Mouse (Mus musculus): ENCODE measurements around the gene Lsamp. TPM values are rescaled to one million over a fixed set of nuclear protein-coding genes. Genes with fewer than 3 reads are reported as not detected.

The Lsamp gene
- polyA plus RNA-seq, 1 experiment from 2014 or later: 0.12 TPM

DNA sequence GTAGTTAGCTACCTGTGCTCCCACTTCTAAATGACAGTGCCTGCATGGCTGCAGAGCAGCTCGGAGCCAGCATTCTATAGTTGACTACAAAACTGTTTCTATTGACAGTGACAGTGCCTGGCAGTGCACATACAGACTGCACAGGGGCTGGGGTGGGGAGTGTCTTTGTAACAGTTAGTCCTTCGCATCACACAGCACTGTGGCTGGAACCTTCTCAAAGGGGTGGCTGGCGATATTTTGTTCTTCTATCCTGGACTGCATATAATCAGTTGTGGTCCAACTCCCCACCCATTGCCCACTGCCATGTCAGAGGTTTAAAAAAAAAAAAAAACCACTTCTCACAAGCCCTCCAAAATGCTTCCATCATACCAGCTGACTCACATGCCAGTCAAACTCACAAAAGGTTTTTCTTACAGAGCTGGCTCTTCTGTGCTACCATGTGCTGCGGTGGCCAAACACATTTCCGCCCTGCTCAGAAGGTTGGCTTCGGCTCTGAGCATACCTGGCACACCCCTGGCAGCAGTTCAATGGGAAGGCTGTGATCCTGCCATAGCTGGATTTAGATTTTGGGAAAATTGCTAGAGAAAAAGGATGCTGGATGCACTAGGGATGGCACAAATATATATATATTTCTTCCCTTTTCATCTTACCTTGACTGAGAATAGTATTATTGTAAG is 1887.9 kb downstream of the Lsamp start:
- Histone ChIP-seq H3K36me3 (replicated peaks) (no peaks in the 10 kb centered on the region), H3K27me3 (no peaks in the 10 kb centered on the region), H3K27ac (replicated peaks) (no peak overlapping the region), H3K9ac (no peak overlapping the region), H3K4me1 (replicated peaks) (no peaks in the 10 kb centered on the region), H3K9me3 (replicated peaks) (no peaks in the 10 kb centered on the region), H3K4me2 (no peak overlapping the region), H3K4me3 (replicated peaks) (no peak overlapping the region)
- no peak for ATAC-seq (ENCODE audit: insufficient read depth)
- 64% methylated on average over 6 of the region's 6 CpGs for WGBS (ENCODE audit: insufficient replicate concordance)

DNA sequence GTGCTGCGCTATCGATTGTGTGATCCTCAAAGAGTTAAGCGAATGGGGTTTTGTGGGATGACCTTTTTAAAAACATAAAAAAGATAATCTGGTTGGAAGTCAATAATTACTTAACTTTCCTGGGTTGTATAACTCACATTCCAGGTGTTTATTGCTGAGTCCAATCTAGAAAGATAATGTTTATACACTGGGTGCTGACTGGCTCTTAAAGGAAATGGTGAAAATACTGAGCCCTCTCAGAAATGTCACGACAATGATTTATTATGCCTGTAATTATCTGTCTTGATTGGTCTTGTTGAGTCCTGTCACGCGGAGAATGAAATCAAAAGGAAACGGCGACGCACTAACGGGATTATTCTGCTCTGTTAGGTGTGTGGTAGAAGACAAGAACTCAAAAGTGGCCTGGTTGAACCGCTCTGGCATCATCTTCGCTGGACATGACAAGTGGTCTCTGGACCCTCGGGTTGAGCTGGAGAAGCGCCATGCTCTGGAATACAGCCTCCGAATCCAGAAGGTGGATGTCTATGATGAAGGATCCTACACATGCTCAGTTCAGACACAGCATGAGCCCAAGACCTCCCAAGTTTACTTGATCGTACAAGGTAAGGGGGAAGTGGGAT is 1904.5 kb downstream of the Lsamp start:
- H3K4me3 ChIP-seq (replicated peaks): no peak overlapping the region
- H3K9me3 ChIP-seq (replicated peaks): no peaks in the 10 kb centered on the region
- no peak overlapping the region for H3K9ac ChIP-seq
- H3K4me1 ChIP-seq (replicated peaks): no peaks in the 10 kb centered on the region
- H3K4me2 ChIP-seq: no peak overlapping the region
- no peaks in the 10 kb centered on the region for H3K36me3 ChIP-seq (replicated peaks)
- 74% methylated on average over 16 of the region's 16 CpGs for WGBS (ENCODE audit: insufficient replicate concordance)
- H3K27ac ChIP-seq (replicated peaks): no peak overlapping the region
- H3K27me3 ChIP-seq: no peaks in the 10 kb centered on the region
- no peak for ATAC-seq (ENCODE audit: insufficient read depth)

DNA sequence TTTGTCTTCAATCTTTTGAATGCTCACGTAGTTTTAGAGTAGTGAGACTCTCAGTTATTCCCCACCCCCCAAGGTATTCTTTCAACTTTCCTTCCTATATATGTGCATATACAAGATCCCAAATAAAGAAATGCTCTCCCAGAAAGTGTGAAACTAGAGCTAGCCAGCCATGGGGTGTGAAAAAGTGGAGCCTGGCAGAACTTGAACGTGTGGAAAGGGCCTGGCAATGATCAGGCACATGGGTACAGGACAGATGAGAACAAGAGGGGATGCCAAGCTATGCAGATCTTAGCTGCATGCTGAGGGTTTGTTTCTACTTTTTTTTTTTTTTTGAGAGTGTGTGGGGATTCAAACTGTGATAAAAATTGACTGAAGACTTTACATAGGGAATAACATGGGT is 1916.6 kb downstream of the Lsamp start:
- Histone ChIP-seq H3K9ac (no peak overlapping the region), H3K4me3 (replicated peaks) (no peak overlapping the region), H3K4me2 (no peak overlapping the region), H3K27me3 (no peaks in the 10 kb centered on the region), H3K9me3 (replicated peaks) (no peaks in the 10 kb centered on the region), H3K4me1 (replicated peaks) (no peaks in the 10 kb centered on the region), H3K27ac (replicated peaks) (no peak overlapping the region), H3K36me3 (replicated peaks) (no peaks in the 10 kb centered on the region)
- no peak for ATAC-seq (ENCODE audit: insufficient read depth)
- WGBS (ENCODE audit: insufficient replicate concordance): 35% methylated on average over 2 of the region's 2 CpGs

DNA sequence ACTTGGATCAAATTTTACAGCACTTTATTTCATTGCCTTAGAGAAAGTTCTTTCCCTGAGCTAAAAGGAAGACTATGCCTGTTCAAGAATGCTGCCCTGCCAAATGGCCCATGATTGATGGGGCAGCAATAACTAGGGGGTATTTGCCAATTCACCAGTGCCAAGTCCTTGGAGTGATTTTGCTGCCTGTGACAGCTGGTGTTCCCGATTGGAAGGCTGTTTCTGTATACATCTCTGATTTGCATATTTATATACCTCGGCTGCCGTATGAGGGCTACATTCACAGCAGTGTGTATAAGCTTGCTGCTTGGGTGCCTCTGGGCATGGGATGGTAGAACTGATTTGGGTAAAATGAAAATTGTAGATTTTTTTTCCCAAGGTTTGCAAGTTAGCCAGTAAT is 1919.5 kb downstream of the Lsamp start:
- H3K9me3 ChIP-seq (replicated peaks): no peaks in the 10 kb centered on the region
- no peak overlapping the region for H3K9ac ChIP-seq
- H3K4me1 ChIP-seq (replicated peaks): no peaks in the 10 kb centered on the region
- no peak overlapping the region for H3K4me3 ChIP-seq (replicated peaks)
- no peaks in the 10 kb centered on the region for H3K36me3 ChIP-seq (replicated peaks)
- no peak overlapping the region for H3K4me2 ChIP-seq
- H3K27me3 ChIP-seq: no peaks in the 10 kb centered on the region
- no peak overlapping the region for H3K27ac ChIP-seq (replicated peaks)
- WGBS (ENCODE audit: insufficient replicate concordance): 64% methylated on average over 3 of the region's 3 CpGs
- no peak for ATAC-seq (ENCODE audit: insufficient read depth)

GRCm38 (mm10) chr16:41912584-41913193 is 1928.5 kb downstream of the Lsamp start:
- H3K27me3 ChIP-seq: no peaks in the 10 kb centered on the region
- H3K27ac ChIP-seq (replicated peaks): no peak overlapping the region
- H3K9ac ChIP-seq: no peak overlapping the region
- H3K36me3 ChIP-seq (replicated peaks): no peaks in the 10 kb centered on the region
- no peak overlapping the region for H3K4me2 ChIP-seq
- no peaks in the 10 kb centered on the region for H3K9me3 ChIP-seq (replicated peaks)
- no peak overlapping the region for H3K4me3 ChIP-seq (replicated peaks)
- H3K4me1 ChIP-seq (replicated peaks): no peaks in the 10 kb centered on the region
- 64% methylated on average over 4 of the region's 4 CpGs for WGBS (ENCODE audit: insufficient replicate concordance)
- ATAC-seq (ENCODE audit: insufficient read depth): no peak

DNA sequence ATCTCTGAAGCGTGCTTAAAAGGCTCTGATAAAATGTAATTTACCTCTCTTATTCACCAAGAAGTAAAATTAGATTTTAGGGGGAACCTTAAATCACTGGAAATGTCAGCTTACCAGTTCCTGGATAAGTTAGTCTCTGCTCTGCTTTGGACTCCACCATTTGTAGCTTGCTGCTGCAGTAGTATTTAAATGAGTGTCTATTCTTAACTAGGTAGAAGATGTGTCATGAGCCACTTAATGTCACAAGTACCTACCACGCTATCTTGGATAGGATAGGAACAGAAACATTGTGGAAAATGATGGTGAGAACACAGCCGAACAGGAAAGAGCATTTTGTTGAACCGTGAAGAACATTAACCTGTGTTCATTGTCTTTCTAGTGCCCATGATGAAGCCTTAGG is 1929.2 kb downstream of the Lsamp start:
- Histone ChIP-seq H3K36me3 (replicated peaks) (no peaks in the 10 kb centered on the region), H3K4me3 (replicated peaks) (no peak overlapping the region), H3K4me1 (replicated peaks) (no peaks in the 10 kb centered on the region), H3K9ac (no peak overlapping the region), H3K9me3 (replicated peaks) (no peaks in the 10 kb centered on the region), H3K27ac (replicated peaks) (no peak overlapping the region), H3K27me3 (no peaks in the 10 kb centered on the region), H3K4me2 (no peak overlapping the region)
- no peak for ATAC-seq (ENCODE audit: insufficient read depth)
- WGBS (ENCODE audit: insufficient replicate concordance): 60% methylated on average over 4 of the region's 4 CpGs

GRCm38 (mm10) chr16:41916342-41916741 is 1932.2 kb downstream of the Lsamp start:
- no peak for ATAC-seq (ENCODE audit: insufficient read depth)
- WGBS (ENCODE audit: insufficient replicate concordance): 69% methylated on average over 3 of the region's 3 CpGs
- Histone ChIP-seq H3K27ac (replicated peaks) (no peak overlapping the region), H3K4me1 (replicated peaks) (no peaks in the 10 kb centered on the region), H3K4me3 (replicated peaks) (no peak overlapping the region), H3K9me3 (replicated peaks) (no peaks in the 10 kb centered on the region), H3K36me3 (replicated peaks) (no peaks in the 10 kb centered on the region), H3K27me3 (no peaks in the 10 kb centered on the region), H3K4me2 (no peak overlapping the region), H3K9ac (no peak overlapping the region)

DNA sequence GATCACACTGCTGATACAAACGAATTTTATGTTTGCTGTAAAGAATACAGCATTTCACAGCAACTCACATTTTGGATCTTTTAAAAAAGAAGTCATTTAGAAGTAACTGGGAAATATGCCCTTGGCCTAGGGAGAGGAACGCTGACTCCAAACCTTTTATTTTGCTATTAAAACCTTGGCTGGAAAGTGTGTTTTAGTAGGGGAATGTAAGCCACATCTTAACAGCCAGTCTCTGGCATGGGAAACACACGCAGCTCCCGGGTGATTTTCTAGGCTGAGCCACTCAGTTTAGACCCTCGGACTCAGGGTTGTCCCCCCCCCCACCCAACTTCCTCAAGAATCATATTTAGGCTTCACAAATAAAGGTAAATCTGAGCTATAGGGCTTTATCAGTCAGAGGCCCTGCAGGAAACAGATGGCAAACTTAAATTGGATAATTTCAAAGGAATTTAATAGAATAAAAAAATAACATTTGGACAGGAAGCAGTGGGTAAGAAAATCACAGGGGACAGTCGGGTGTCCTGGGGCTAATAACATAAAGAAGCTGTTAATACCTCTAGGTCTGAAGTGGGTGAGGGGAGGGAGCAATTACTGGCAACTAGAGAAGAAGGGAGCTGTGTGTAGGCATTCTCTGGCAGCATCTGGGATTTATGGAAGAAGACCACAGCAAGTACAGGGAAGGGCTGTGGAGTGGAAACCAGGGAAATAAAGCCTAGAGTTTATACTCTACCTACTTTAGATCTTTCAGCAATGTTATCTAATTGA is 1933.1 kb downstream of the Lsamp start:
- no peak overlapping the region for H3K4me3 ChIP-seq (replicated peaks)
- no peaks in the 10 kb centered on the region for H3K27me3 ChIP-seq
- ATAC-seq (ENCODE audit: insufficient read depth): no peak
- WGBS (ENCODE audit: insufficient replicate concordance): 50% methylated on average over 6 of the region's 6 CpGs
- H3K9me3 ChIP-seq (replicated peaks): no peaks in the 10 kb centered on the region
- no peak overlapping the region for H3K9ac ChIP-seq
- H3K4me2 ChIP-seq: no peak overlapping the region
- H3K4me1 ChIP-seq (replicated peaks): no peaks in the 10 kb centered on the region
- H3K27ac ChIP-seq (replicated peaks): no peak overlapping the region
- no peaks in the 10 kb centered on the region for H3K36me3 ChIP-seq (replicated peaks)

DNA sequence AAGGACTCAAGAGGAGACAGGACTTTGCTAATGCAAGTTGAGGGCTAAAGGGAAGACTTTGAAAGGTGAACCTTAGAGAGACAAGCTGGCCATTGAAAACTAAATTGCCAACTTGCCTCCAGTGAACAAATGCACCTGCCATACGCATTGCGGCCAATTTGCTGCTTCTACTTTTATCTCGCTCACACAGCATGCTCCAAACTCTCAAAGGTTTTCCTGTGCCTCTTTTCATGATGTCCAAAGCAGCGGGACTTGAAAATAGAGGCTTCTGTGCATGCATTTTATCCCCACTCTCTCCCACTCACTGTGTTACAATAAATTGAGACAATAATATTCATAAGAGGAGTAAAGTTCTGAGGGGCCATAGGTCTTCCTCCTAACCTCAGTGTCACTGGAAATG is 1945.4 kb downstream of the Lsamp start:
- Histone ChIP-seq H3K9me3 (replicated peaks) (no peaks in the 10 kb centered on the region), H3K27ac (replicated peaks) (no peak overlapping the region), H3K36me3 (replicated peaks) (no peaks in the 10 kb centered on the region), H3K4me2 (no peak overlapping the region), H3K4me3 (replicated peaks) (no peak overlapping the region), H3K27me3 (no peaks in the 10 kb centered on the region), H3K4me1 (replicated peaks) (no peaks in the 10 kb centered on the region), H3K9ac (no peak overlapping the region)
- ATAC-seq (ENCODE audit: insufficient read depth): no peak
- 55% methylated on average over 4 of the region's 4 CpGs for WGBS (ENCODE audit: insufficient replicate concordance)

DNA sequence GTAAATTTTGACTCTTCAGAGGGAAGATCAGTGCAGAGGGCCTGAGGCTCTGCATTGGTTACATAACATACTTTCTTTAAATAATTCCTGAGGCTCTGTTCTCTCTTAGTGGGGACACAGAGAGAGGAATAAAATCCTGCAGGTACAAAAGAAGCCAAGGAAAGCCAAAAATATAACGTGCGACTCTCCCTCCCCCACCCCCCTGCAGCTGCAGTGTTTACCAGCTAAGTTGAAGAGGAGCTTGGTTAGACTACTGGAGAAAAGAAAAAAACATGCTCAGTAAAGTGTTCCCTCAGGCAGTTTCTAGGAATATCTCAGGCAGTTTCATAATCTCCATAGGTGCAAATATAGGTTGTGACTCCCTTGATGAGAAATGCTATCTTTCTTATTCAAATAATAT is 1951.5 kb downstream of the Lsamp start:
- no peak overlapping the region for H3K9ac ChIP-seq
- H3K4me1 ChIP-seq (replicated peaks): no peaks in the 10 kb centered on the region
- 51% methylated on average over 2 of the region's 2 CpGs for WGBS (ENCODE audit: insufficient replicate concordance)
- no peaks in the 10 kb centered on the region for H3K36me3 ChIP-seq (replicated peaks)
- H3K4me2 ChIP-seq: no peak overlapping the region
- no peak for ATAC-seq (ENCODE audit: insufficient read depth)
- H3K27me3 ChIP-seq: no peaks in the 10 kb centered on the region
- no peak overlapping the region for H3K27ac ChIP-seq (replicated peaks)
- no peak overlapping the region for H3K4me3 ChIP-seq (replicated peaks)
- H3K9me3 ChIP-seq (replicated peaks): no peaks in the 10 kb centered on the region

GRCm38 (mm10) chr16:41936908-41937595 is 1952.9 kb downstream of the Lsamp start:
- Histone ChIP-seq H3K27ac (replicated peaks) (no peak overlapping the region), H3K9ac (no peak overlapping the region), H3K4me1 (replicated peaks) (no peaks in the 10 kb centered on the region), H3K9me3 (replicated peaks) (no peaks in the 10 kb centered on the region), H3K4me2 (no peak overlapping the region), H3K36me3 (replicated peaks) (no peaks in the 10 kb centered on the region), H3K4me3 (replicated peaks) (no peak overlapping the region), H3K27me3 (no peaks in the 10 kb centered on the region)
- 58% methylated on average over 3 of the region's 3 CpGs for WGBS (ENCODE audit: insufficient replicate concordance)
- no peak for ATAC-seq (ENCODE audit: insufficient read depth)
